Mouse (Mus musculus): ENCODE results near the gene Rack1.

DNA sequence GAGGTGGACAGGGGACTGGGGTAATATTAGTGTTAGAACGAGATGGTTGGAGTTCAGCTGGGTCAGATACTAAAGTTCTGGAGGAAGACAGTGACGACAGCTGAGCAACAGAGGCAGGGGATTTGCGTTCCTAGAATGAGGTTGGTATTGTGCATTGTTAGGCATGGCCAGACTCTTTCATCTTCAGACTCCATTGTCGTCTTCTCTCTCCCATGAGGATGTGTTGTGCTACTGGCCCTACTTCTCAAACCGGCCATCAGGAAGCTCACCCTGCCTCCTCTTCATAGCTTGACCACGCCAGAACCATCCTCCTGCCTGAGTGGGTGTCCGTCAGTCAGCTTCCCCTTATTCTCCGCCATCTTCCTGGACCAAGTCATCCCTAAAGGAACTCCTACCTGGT lies 41.1 kb upstream of the Rack1 start:
- TF ChIP-seq POLR2A (IDR thresholded peaks at IDR 0.05; ENCODE audit: borderline replicate concordance, control insufficient read depth, low read depth, low read length) (no peak), CTCF (IDR thresholded peaks at IDR 0.05; ENCODE audit: control insufficient read depth, insufficient read depth, low read length) (no peak)

Data from bone marrow, adult 2 months (tissue).